Mouse (Mus musculus): ENCODE measurements around the gene Gm5901.
"Not testable (repeated sequence)": the region's sequence is repeated elsewhere in the genome, so short reads cannot be mapped to it uniquely, and the experiment has no call there.

Gm5901 gene

DNA sequence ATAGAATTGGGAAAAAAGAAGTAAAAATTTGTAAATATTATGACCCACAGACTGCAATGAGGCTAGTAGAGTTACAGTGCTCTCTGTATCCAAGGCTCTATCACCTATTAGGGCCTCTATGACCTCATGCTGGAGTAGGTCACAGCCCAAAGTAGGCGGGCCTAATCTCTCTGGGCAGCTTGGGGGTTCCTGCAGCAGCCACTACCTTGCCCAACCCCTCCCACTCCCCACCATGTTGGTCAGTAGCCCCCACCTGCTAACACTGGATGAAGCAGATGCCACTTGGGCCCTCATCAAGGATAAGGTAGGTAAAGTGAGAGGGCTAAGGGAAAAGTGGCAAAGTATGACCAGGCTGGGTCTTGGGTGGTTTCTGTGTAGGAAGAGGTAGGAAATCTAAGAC, at the start of gene Gm5901:
Gene Gm5901 (plus strand): TSS at position 173 of the 400 bp plus-strand sequence.
- DNase-seq = no peak

DNA sequence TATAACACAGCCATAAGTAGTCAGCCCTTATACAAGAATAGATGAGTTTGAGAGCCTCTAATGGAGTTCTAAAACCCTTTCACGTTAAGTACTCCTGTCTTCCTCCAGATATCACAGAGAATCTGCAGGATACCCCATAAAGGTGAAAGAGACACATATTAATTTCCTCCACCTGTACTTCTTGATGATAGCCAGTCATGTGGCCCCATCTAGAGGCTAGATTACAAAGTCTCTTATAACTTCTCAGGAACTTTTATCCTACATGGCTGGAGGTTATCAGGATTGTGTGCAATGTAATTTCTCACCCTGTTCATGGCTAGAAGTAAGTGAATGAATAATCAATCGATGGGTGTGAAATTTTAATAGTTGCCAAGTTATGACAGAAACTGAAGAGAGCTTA, 49.5 kb upstream of the Gm5901 start:
- DNase-seq = no peak

GRCm38 (mm10) chr7:105334004-105334403, 40.8 kb upstream of the Gm5901 start, which contains the start of gene Olfr690:
TSS of gene Olfr690 (minus strand) at chr7:105334104.
- DNase-seq = no peak

DNA sequence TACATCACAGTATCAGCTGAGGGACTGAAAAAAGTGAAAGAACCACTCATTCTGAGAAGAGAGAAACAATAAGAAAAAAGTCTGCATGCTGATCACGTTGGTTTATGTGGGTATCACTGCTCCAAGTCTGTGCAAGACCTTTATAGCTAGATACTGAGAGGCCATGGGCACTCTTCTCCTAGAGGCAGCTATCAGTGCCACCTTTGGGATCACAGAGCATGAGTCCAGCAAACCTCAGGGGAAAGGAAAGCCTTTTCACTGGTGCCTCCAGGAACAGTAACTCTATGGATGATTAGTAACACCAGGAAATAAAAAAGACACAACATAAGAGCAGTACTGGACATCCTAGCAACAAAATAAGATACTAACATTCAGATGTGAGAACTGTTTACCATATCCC, 32.7 kb upstream of the Gm5901 start, which contains the start of gene Olfr691:
Gene Olfr691 (minus strand): TSS at position 101 of the 400 bp plus-strand sequence.
- no peak for DNase-seq

DNA sequence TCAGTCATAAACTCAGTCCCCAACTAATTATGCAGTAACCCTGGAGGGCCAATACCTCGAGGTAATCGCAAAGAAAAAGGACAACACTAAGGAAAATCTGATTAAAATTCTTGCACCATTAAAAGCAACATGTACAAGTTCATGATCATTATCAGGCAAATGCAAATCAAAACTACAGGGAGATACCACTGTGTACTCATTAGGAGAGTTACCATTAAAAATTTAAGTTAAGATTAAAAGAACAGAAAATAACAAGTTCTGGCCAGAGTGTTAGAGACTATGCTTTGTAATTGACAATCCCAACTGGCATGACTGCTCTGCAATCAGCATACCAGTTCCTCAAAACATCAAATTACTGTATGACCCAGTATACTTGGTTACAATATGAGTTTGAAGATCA, 32.1 kb upstream of the Gm5901 start:
- no peak for DNase-seq

DNA sequence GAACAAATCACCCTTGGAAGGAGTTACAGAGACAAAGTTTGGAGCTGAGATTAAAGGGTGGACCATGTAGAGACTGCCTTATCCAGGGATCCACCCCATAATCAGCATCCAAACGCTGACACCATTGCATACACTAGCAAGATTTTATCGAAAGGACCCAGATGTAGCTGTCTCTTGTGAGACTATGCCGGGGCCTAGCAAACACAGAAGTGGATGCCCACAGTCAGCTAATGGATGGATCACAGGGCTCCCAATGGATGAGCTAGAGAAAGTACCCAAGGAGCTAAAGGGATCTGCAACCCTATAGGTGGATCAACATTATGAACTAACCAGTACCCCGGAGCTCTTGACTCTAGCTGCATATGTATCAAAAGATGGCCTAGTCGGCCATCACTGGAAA, 18.8 kb upstream of the Gm5901 start:
- DNase-seq = not testable (repeated sequence)

- DNase-seq = not testable (repeated sequence)
These were observed 18.4 kb upstream of the Gm5901 start for GRCm38 (mm10) chr7:105356487-105356886.

DNA sequence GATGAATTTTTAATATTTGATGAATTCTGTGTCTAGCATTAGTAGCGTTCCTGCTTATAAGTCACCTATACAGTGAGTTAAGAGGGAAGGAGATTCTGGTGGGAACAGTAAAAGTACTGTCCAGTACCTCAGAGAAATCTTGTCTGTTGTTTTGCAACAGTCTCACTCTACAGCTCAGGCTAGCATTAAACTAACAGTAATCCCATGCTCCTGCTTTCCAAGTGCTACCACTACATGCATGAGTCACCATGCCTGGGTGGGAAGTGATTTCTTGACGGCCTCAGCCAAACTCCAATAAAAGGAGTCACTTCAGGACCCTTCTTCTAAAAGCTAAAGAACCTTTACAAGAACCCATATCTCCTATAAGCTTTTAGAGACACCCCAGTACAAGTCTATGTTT, 13.1 kb upstream of the Gm5901 start:
- DNase-seq = no peak

DNA sequence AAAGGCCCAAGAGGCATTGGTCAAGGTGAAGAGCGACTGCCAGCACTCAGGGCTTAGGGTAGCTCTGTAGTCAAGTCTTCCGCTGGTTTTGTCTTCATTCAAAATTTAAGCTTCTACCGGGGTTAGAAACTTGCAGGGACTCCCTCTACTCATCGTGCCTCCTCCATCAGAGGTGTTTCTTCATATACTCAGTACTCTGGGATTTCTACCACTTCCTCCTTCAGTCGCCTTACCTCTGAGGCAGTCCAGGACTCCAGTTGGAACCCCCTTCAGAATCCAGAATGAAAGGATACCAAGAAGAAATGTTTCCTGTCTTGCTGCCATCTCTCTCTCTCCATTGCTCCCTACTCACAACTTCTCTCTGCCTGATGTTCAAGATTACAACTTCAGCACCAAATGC, 7.6 kb upstream of the Gm5901 start:
- DNase-seq = no peak

DNA sequence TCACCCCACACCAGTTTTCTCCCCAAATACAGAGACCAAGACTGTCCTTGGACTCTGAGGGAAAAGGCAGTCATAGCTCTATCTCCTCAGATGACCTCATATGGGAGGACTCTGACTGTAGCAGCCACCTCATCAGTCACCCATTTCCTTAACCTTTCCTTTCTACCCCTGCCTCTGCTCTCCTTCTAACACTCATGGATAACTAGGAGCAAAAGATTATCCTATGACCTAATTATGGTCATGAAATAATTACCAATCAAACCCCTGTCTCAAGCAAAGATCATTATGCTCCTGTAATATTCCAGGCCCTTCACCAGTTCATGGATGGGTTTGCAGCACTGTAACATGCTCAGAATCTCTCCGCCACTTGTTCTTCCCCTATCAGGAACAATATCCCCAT, 6.9 kb upstream of the Gm5901 start, which contains the start of gene Olfr692:
Gene Olfr692 (plus strand): TSS at position 301 of the 400 bp plus-strand sequence.
- DNase-seq = no peak

DNA sequence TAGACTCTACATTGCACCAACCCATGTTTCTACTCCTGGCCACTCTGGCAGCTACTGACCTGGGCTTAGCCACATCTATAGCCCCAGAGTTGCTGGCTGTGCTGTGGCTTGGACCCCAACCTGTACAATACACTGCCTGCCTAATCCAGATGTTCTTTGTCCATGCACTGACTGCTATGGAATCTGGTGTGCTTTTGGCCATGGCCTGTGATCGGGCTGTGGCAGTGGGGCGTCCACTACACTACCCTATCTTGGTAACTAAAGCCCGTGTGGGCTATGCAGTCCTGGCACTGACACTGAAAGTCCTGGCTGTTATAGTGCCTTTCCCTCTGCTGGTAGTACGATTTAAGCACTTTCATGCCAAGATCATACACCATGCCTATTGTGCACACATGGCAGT, 6.3 kb upstream of the Gm5901 start:
- DNase-seq = no peak

DNA sequence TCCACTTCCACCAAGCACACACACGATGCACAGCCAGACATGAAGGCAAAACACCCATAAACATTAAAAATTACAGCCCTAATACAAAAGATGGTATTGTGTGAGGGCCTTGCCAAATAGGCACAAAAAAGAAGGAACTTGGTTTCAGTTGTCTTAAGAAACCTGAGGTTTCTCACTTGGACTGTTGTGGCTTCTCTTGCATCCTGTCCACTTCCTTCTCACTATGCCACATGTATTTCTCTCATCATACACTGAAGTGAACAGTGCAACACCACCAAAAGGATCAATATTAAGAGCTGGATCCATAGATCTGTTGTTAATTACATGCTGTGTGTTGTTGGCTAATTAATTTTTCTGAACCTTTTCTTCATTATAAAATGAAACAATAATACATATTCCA, 1.9 kb upstream of the Gm5901 start:
- no peak for DNase-seq

- DNase-seq = peak in 1 of 2 experiments; percentile 29
These were observed 1.3 kb upstream of the Gm5901 start for GRCm38 (mm10) chr7:105373509-105373908.

GRCm38 (mm10) chr7:105373976-105374375, 862 bp upstream of the Gm5901 start:
- no peak for DNase-seq

DNA sequence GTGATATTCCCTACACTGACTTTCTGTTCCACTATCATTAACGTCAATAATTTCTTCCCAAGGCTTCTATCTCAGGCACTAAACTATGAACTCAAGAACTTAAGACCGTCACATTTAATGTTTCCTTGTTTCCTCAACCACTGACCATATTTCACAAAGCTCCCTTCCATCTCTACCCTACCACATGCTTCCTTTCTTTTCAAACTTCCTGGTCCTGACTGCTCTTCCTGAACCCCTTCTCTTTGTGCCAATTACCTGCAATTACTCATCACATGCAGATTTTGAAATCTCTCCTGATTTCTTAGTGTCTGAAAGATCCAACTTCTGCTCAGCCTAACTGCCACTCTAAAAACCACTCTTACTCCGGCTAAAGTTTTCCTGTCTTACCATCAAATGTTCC, 5.5 kb downstream of the Gm5901 start:
- DNase-seq = no peak

DNA sequence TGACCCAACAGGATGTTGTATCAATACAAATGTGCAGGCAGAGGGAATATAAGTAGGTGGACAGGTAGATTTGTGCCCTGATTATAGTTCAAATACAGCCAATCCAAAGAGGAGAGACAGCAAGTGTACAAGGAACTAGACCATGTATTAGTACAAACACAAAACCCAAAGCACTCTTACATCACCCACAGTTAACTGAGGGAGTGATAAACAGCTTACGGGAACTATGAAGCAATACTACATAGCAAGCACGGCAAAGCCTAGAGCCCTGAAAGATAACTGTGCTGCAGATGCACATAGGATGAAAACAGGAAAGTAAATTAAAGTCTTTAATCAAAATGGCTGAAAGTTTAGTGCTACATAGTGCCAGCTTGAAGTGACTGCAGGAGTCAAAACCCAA, 12.9 kb downstream of the Gm5901 start:
- DNase-seq = no peak

DNA sequence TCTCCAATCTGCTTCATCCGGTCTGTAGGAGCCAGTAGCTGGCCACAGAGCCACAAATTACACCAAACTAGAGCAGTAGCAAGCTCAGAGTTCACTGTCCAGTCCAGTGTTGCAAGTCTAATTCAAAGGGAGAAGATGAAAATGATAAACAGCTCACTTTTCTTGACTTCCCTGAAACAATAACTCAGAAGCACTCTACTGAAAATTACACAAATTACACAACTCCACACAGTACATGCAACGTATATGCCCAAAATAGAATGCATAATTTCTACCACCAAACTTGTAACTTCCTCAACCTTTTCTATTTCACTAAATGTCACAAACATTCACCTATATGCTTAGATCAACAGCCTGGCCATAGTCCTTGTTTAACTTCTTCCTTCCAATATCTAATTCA, 15.4 kb downstream of the Gm5901 start:
- DNase-seq = no peak

GRCm38 (mm10) chr7:105394606-105395005, 19.8 kb downstream of the Gm5901 start:
- DNase-seq = no peak

DNA sequence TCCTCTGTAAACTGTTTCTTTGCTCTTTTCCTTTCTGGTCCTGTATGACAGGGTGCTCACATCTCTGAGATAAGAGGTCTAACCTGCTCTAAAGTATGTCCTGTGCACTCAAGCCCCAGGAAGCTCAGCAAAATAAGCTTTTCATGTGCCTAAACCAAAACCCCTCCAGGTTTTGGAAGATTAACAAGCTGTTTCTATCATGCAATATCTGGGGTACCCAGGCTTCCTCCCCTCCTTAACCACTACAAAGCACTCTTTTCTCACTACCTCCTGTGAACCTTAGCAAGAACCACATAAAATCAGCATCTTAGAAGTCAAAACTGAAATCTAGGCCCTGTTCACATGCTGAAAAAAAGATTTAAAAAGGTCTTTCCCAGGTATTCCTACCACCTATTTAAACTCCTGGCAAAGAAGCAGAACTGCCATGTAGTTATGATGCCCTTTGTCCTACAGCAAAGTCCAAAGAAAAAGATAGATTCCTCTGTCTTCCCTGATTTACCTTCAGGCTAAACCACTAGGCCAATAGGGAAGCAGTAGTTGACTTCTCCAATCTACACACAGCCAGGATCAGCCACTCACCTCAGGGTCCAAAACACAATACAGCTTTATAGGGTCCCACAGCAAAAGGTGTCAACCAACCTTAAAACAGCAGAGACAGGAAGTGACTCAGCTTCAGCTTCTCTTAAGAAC, 20.4 kb downstream of the Gm5901 start:
- DNase-seq = no peak

DNA sequence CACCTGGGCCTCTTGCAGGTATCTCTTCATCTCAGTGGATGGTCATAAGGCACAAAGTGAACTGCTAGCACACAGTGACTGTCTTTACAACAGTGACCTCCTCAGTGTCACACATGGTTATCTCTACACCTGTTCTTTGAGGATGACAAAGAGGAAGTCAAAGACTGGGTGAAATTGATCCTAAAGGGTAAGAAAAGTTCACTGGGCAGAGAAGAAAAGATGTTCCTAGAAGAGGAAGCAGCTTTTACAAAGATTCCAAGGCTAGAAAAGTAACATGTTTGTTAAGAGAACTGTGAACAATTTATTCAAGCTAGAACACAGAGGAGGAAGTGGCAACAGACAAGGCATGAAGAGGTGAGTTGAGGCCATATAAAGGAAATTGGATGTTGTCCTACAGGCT, 21.3 kb downstream of the Gm5901 start:
- no peak for DNase-seq

GRCm38 (mm10) chr7:105399058-105399934, 24.5 kb downstream of the Gm5901 start:
- no peak for DNase-seq

DNA sequence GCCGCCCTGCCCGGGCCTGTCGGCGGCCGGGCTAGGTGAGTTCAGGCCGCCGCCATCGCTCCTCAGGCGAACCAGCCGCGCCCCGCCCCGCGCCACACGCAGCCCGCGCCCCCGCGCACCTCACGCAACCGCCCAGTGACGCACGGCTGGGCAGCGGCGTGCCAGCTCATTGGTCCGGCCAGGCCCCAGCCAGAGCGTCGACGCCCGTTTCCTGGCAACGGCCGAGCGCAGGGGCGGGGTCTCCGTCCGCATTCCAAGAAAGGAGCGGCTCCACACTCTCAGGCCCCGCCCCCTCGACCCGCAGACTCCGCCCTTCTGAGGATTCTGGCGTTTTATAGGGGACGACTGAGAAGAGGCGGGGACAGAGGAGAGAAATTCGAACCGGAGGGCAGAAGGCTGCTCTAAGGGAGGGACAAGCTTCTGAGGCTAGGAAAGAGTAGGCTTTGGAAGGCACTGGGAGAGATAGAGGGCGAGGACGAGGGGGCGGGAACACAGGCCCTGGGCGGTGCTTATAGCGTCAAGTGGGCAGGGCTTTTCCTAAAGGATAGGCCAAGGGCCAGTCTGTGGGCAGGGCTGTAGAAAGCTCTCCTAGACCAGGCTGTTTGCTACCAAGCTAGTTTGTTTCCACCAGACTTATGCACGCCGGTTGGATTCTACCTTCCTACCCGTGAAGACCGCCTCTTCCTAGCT, 25.2 kb downstream of the Gm5901 start, which contains the start of gene Fam160a2:
Gene Fam160a2 (minus strand): TSS at position 120 of the 690 bp plus-strand sequence.
- DNase-seq = peak; percentile 100

DNA sequence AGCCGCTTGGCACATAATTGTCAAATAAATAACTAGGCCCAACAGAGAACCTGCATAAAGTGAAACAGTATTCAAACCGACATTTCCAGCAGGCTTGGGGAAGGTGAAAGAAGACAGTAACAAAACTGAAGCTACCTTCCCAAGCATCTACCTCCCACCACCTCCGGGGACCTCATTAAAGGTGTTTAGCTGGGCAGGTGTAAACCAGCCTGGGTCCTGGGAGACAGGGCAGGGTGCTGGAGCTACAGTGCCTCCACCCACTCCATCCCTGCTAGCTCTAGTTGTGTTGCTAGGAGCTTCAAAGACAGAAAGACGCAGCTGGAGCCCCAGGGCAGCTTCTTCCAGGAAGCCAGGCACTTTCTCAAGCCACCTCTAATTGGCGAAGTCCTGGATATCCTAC, 29.4 kb downstream of the Gm5901 start, which contains the start of gene Cnga4:
Gene Cnga4 (plus strand): TSS at position 301 of the 400 bp plus-strand sequence.
- DNase-seq = no peak

Measured in lung, postnatal 4 days (tissue).